Mouse (Mus musculus) heart, adult 2 months (tissue): ENCODE measurements at regions not wholly inside any gene's neighbourhood (a gene's known extent, or its start where the extent isn't known, plus 50 kb on each side); places are given as distances from the start of the nearest gene placed in this dataset.

Experiments used
- CTCF ChIP-seq: fragments of 200-600 bp; IDR thresholded peaks from 2 replicates; pipeline ENCODE4 v1.8.1; 2022; ENCODE audit warnings: antibody characterized with exemption, mild to moderate bottlenecking, moderate library complexity
- EP300 ChIP-seq: fragments of 200-500 bp; IDR thresholded peaks from 2 replicates; pipeline ENCODE4 v1.6.1; 2011; ENCODE audit warnings: low read depth, low read length, control low read depth; ENCODE audit not compliant: insufficient read depth

GRCm38 (mm10) chr3:126109371-126109770, 171.0 kb upstream of the Ugt8a start:
- TF ChIP-seq EP300 (no peak), CTCF (no peak)
